15 mouse cellular contexts compared by ENCODE assay signal in genomic region chr11:4197691-4198090, GRCm38 (mm10). TPM values are rescaled to one million over a fixed set of nuclear protein-coding genes. Genes with fewer than 3 reads are reported as not detected.
DNase-seq lines count a peak whose midpoint lies in the region; ATAC-seq and TF ChIP-seq lines count a peak whose summit lies in the region.
"Had no signal": no experiment of that assay in that cellular context is flagged by ENCODE, and none has a peak within 500 bp of the region (broad histone marks: within the 10 kb centered on the region; RNA-seq: fewer than 3 reads in every experiment).

No protein-coding gene starts in this region.

- intact Hi-C loops in heart, adult 2 months (cut with DNase I) = no loop called here

- H3K9me3 ChIP-seq in heart, embryonic 12.5 days (replicated peaks) = no peaks in the 10 kb centered on the region

- H3K9ac ChIP-seq in heart, adult 2 months (ENCODE audit: low read depth, low read length) = no peak overlapping the region
- H3K9ac ChIP-seq in heart, embryonic 12.5 days = no peak overlapping the region
- H3K9ac ChIP-seq: hindbrain, embryonic 14.5 days; liver, postnatal 0 days had no signal

- no peak for TF ChIP-seq POLR2A in heart, adult 2 months (IDR thresholded peaks at IDR 0.05; ENCODE audit: insufficient read depth, low read depth, low read length)

- H3K36me3 ChIP-seq in heart, adult 2 months (ENCODE audit: control insufficient read depth, insufficient read depth, low read length) = peaks cover 11% of the 10 kb centered on the region
- no peaks in the 10 kb centered on the region for H3K36me3 ChIP-seq in heart, embryonic 12.5 days

- TF ChIP-seq EP300 in heart, adult 2 months (IDR thresholded peaks at IDR 0.05; ENCODE audit: insufficient read depth, low read depth, low read length) = no peak

- peak; percentile 44 to 49 for DNase-seq in heart, adult 2 months
- peak; percentile 57 for DNase-seq in 3T3-L1 (ENCODE audit: low read depth, low spot score)
- DNase-seq in kidney, postnatal 36 days = peak; percentile 86 to 94
- DNase-seq in frontal cortex, postnatal 10 days (ENCODE audit: low spot score in 2 of 2) = no peak
- no peak for DNase-seq in urinary bladder, adult 18-20 months (ENCODE audit: low spot score in 2 of 2)
- DNase-seq: embryo, embryonic 11 days; liver, postnatal 0 days had no signal

- no peak overlapping the region for H3K4me2 ChIP-seq in heart, embryonic 12.5 days
- H3K4me2 ChIP-seq: hindbrain, embryonic 14.5 days had no signal

- H3K4me1 ChIP-seq in heart, adult 2 months (ENCODE audit: control insufficient read depth, insufficient read depth, low read length) = peaks cover 23% of the 10 kb centered on the region
- H3K4me1 ChIP-seq in heart, embryonic 12.5 days (replicated peaks) = 0 out of 2 replicates have a peak, but pooled peaks cover 5% of the 10 kb centered on the region

- H3K27ac ChIP-seq in heart, adult 2 months = peak overlapping the region; percentile 36
- no peak overlapping the region for H3K27ac ChIP-seq in heart, embryonic 12.5 days (ENCODE audit: poor library complexity, severe bottlenecking)
- H3K27ac ChIP-seq: hindbrain, embryonic 14.5 days had no signal

- 33% methylated on average over 1 of the region's 1 CpGs for WGBS in heart, adult 2 months
- WGBS in heart, embryonic 12.5 days = 86% methylated on average over 1 of the region's 1 CpGs

- H3K4me3 ChIP-seq in heart, adult 2 months = no peak overlapping the region
- no peak overlapping the region for H3K4me3 ChIP-seq in heart, embryonic 12.5 days

- no peak for ATAC-seq in heart, embryonic 12.5 days (ENCODE audit: insufficient number of reproducible peaks, low FRiP score)
- 0 out of 2 replicates have a peak, but pooled peaks have one; percentile 21 for ATAC-seq in erythroid progenitor cell, adult 5-6 weeks (replicated peaks; ENCODE audit: low FRiP score, poor library complexity, severe bottlenecking)
- no peak for ATAC-seq in erythroblast, adult 5-6 weeks (replicated peaks; ENCODE audit: low FRiP score, poor library complexity, severe bottlenecking)
- ATAC-seq: CD4-positive, CD25-positive, alpha-beta regulatory T cell, adult 4 months; forebrain, embryonic 16.5 days; liver, postnatal 0 days; midbrain, embryonic 16.5 days had no signal

- H3K79me2 ChIP-seq in heart, adult 2 months (replicated peaks; ENCODE audit: control insufficient read depth, insufficient read depth, low read length) = peaks cover 2% of the 10 kb centered on the region; the same call in 1 of the 2 replicates

- no peak for TF ChIP-seq CTCF in heart, adult 2 months (IDR thresholded peaks at IDR 0.05)

- H3K27me3 ChIP-seq in heart, adult 2 months (ENCODE audit: control insufficient read depth, insufficient read depth, low read length) = no peaks in the 10 kb centered on the region
- no peaks in the 10 kb centered on the region for H3K27me3 ChIP-seq in heart, embryonic 12.5 days (replicated peaks)

RNA-seq across cellular contexts. Expression of gene Tbc1d10a, which starts 11.1 kb away (rescaled TPM):
- total RNA-seq in heart, adult 2 months (2021) = 10 to 100 TPM; 10.1 to 10.7 TPM
- 17.3 and 22.3 TPM in 2 replicates for polyA plus RNA-seq in heart, adult 2 months (2012; rRNA removed)
- polyA plus RNA-seq in heart, embryonic 12.5 days (2016; fragmentation: Nextera tagmentation; extraction: Ambion mirVana) = 15.6 TPM in 2 replicates
- total RNA-seq in erythroid progenitor cell, adult 5-6 weeks (2015; ENCODE audit: low replicate concordance) = 2.2 and 2.5 TPM in 2 replicates
- 3.0 and 4.2 TPM in 2 replicates for total RNA-seq in erythroid progenitor cell, adult 5-6 weeks (2017; ENCODE audit: low replicate concordance)
- total RNA-seq in erythroblast, adult 5-6 weeks (2015; ENCODE audit: low replicate concordance) = 1.7 and 3.5 TPM in 2 replicates
- 0.42 and 1.4 TPM in 2 replicates for total RNA-seq in erythroblast, adult 5-6 weeks (2017; ENCODE audit: low replicate concordance)

RNA-seq across cellular contexts. Expression of gene Castor1, which starts 20.3 kb away (rescaled TPM):
- total RNA-seq in heart, adult 2 months (2021) = 1 to 10 TPM; 4.0 to 5.9 TPM
- polyA plus RNA-seq in heart, adult 2 months (2012; rRNA removed) = 10.7 and 13.5 TPM in 2 replicates
- polyA plus RNA-seq in heart, embryonic 12.5 days (2016; fragmentation: Nextera tagmentation; extraction: Ambion mirVana) = 3.4 and 3.8 TPM in 2 replicates
- not detected in 2 replicates for total RNA-seq in erythroid progenitor cell, adult 5-6 weeks (2015; ENCODE audit: low replicate concordance)
- total RNA-seq in erythroid progenitor cell, adult 5-6 weeks (2017; ENCODE audit: low replicate concordance) = 2.6 TPM in 1 of 2 replicates, not detected in the other
- total RNA-seq in erythroblast, adult 5-6 weeks (2015; ENCODE audit: low replicate concordance) = not detected in 2 replicates
- not detected in 2 replicates for total RNA-seq in erythroblast, adult 5-6 weeks (2017; ENCODE audit: low replicate concordance)

RNA-seq across cellular contexts. Expression of gene Sf3a1, which starts 37.5 kb away (rescaled TPM):
- total RNA-seq in heart, adult 2 months (2021) = 10 to 100 TPM; 37.2 to 38.7 TPM
- polyA plus RNA-seq in heart, adult 2 months (2012; rRNA removed) = 17.9 and 23.4 TPM in 2 replicates
- polyA plus RNA-seq in heart, embryonic 12.5 days (2016; fragmentation: Nextera tagmentation; extraction: Ambion mirVana) = 43.1 and 46.5 TPM in 2 replicates
- total RNA-seq in erythroid progenitor cell, adult 5-6 weeks (2015; ENCODE audit: low replicate concordance) = 42.2 and 60.4 TPM in 2 replicates
- total RNA-seq in erythroid progenitor cell, adult 5-6 weeks (2017; ENCODE audit: low replicate concordance) = 23.9 and 24.6 TPM in 2 replicates
- total RNA-seq in erythroblast, adult 5-6 weeks (2015; ENCODE audit: low replicate concordance) = 12.7 and 19.6 TPM in 2 replicates
- 10.8 and 18.4 TPM in 2 replicates for total RNA-seq in erythroblast, adult 5-6 weeks (2017; ENCODE audit: low replicate concordance)

RNA-seq across cellular contexts. Expression of gene Ccdc157, which starts 37.6 kb away (rescaled TPM):
- 1 to 10 TPM; 4.5 to 4.6 TPM for total RNA-seq in heart, adult 2 months (2021)
- 6.7 and 9.9 TPM in 2 replicates for polyA plus RNA-seq in heart, adult 2 months (2012; rRNA removed)
- 4.7 and 5.5 TPM in 2 replicates for polyA plus RNA-seq in heart, embryonic 12.5 days (2016; fragmentation: Nextera tagmentation; extraction: Ambion mirVana)
- 0.42 and 0.72 TPM in 2 replicates for total RNA-seq in erythroid progenitor cell, adult 5-6 weeks (2015; ENCODE audit: low replicate concordance)
- 1.5 and 5.8 TPM in 2 replicates for total RNA-seq in erythroid progenitor cell, adult 5-6 weeks (2017; ENCODE audit: low replicate concordance)
- 0.21 and 0.77 TPM in 2 replicates for total RNA-seq in erythroblast, adult 5-6 weeks (2015; ENCODE audit: low replicate concordance)
- total RNA-seq in erythroblast, adult 5-6 weeks (2017; ENCODE audit: low replicate concordance) = 1.0 and 1.3 TPM in 2 replicates

RNA-seq across cellular contexts. Expression of gene Osm, which starts 38.5 kb away (rescaled TPM):
- total RNA-seq in heart, adult 2 months (2021) = under 1 TPM; 0.13 to 0.14 TPM
- 0.14 and 0.15 TPM in 2 replicates for polyA plus RNA-seq in heart, adult 2 months (2012; rRNA removed)
- not detected in 2 replicates for polyA plus RNA-seq in heart, embryonic 12.5 days (2016; fragmentation: Nextera tagmentation; extraction: Ambion mirVana)
- total RNA-seq in erythroid progenitor cell, adult 5-6 weeks (2015; ENCODE audit: low replicate concordance) = 2.2 and 4.6 TPM in 2 replicates
- 3.7 and 4.3 TPM in 2 replicates for total RNA-seq in erythroid progenitor cell, adult 5-6 weeks (2017; ENCODE audit: low replicate concordance)
- total RNA-seq in erythroblast, adult 5-6 weeks (2015; ENCODE audit: low replicate concordance) = 2.1 and 4.4 TPM in 2 replicates
- total RNA-seq in erythroblast, adult 5-6 weeks (2017; ENCODE audit: low replicate concordance) = 2.1 and 6.4 TPM in 2 replicates
- total RNA-seq: left cerebral cortex, postnatal 14 days had no signal
- polyA plus RNA-seq: forebrain, embryonic 16.5 days; hindbrain, embryonic 14.5 days had no signal

Comparison
In these comparisons a context has a peak if more than half of its experiments do, and no peak if none do; other contexts are left out.
1. DNase-seq: peak in heart, adult 2 months (2 of 2), 3T3-L1 (single experiment) and kidney, postnatal 36 days (2 of 2); none in frontal cortex, postnatal 10 days (0 of 2) and urinary bladder, adult 18-20 months (0 of 2).